Mouse (Mus musculus): ENCODE data around the gene Arhgap15.

The Arhgap15 gene

GRCm38 (mm10) chr2:44105198-44105555 lies 356.6 kb downstream of the Arhgap15 start:
- no peak for DNase-seq (ENCODE audit: low read depth, low spot score)

GRCm38 (mm10) chr2:44106359-44106758 lies 357.7 kb downstream of the Arhgap15 start:
- no peak for DNase-seq (ENCODE audit: low read depth, low spot score)

GRCm38 (mm10) chr2:44111276-44111675 lies 362.7 kb downstream of the Arhgap15 start:
- DNase-seq (ENCODE audit: low read depth, low spot score), result no peak

GRCm38 (mm10) chr2:44112990-44113798 lies 364.6 kb downstream of the Arhgap15 start:
- DNase-seq (ENCODE audit: low read depth, low spot score), result no peak

- no peak for DNase-seq (ENCODE audit: low read depth, low spot score)
These were observed 365.7 kb downstream of the Arhgap15 start for GRCm38 (mm10) chr2:44114296-44114695.

- no peak for DNase-seq (ENCODE audit: low read depth, low spot score)
These were observed 372.5 kb downstream of the Arhgap15 start for GRCm38 (mm10) chr2:44121162-44121561.

- DNase-seq (ENCODE audit: low read depth, low spot score), result no peak
These were observed 374.6 kb downstream of the Arhgap15 start for GRCm38 (mm10) chr2:44123246-44123645.

GRCm38 (mm10) chr2:44124093-44124492 lies 375.5 kb downstream of the Arhgap15 start:
- DNase-seq (ENCODE audit: low read depth, low spot score), result no peak

- DNase-seq (ENCODE audit: low read depth, low spot score), result no peak
These were observed 376.1 kb downstream of the Arhgap15 start for GRCm38 (mm10) chr2:44124683-44125082.

GRCm38 (mm10) chr2:44126044-44126695 lies 377.5 kb downstream of the Arhgap15 start:
- DNase-seq (ENCODE audit: low read depth, low spot score), result no peak

- DNase-seq (ENCODE audit: low read depth, low spot score), result no peak
These were observed 380.9 kb downstream of the Arhgap15 start for GRCm38 (mm10) chr2:44129533-44129932.

GRCm38 (mm10) chr2:44131271-44131670 lies 382.6 kb downstream of the Arhgap15 start:
- no peak for DNase-seq (ENCODE audit: low read depth, low spot score)

GRCm38 (mm10) chr2:44134796-44135195 lies 386.2 kb downstream of the Arhgap15 start:
- DNase-seq (ENCODE audit: low read depth, low spot score), result no peak

GRCm38 (mm10) chr2:44140455-44140854 lies 391.8 kb downstream of the Arhgap15 start:
- no peak for DNase-seq (ENCODE audit: low read depth, low spot score)

- DNase-seq (ENCODE audit: low read depth, low spot score), result no peak
These were observed 393.5 kb downstream of the Arhgap15 start for GRCm38 (mm10) chr2:44142152-44142551.

GRCm38 (mm10) chr2:44142611-44143010 lies 394.0 kb downstream of the Arhgap15 start:
- no peak for DNase-seq (ENCODE audit: low read depth, low spot score)

GRCm38 (mm10) chr2:44146124-44146981 lies 397.7 kb downstream of the Arhgap15 start:
- DNase-seq (ENCODE audit: low read depth, low spot score), result no peak

GRCm38 (mm10) chr2:44147486-44147885 lies 398.9 kb downstream of the Arhgap15 start:
- DNase-seq (ENCODE audit: low read depth, low spot score), result no peak

GRCm38 (mm10) chr2:44147971-44148370 lies 399.3 kb downstream of the Arhgap15 start:
- DNase-seq (ENCODE audit: low read depth, low spot score), result no peak

GRCm38 (mm10) chr2:44148550-44149100 lies 400.0 kb downstream of the Arhgap15 start:
- no peak for DNase-seq (ENCODE audit: low read depth, low spot score)

- no peak for DNase-seq (ENCODE audit: low read depth, low spot score)
These were observed 403.7 kb downstream of the Arhgap15 start for GRCm38 (mm10) chr2:44152301-44152700.

- DNase-seq (ENCODE audit: low read depth, low spot score), result no peak
These were observed 411.7 kb downstream of the Arhgap15 start for GRCm38 (mm10) chr2:44160358-44160757.
